Mouse (Mus musculus): ENCODE measurements at regions not wholly inside any gene's neighbourhood (a gene's known extent, or its start where the extent isn't known, plus 50 kb on each side); places are given as distances from the start of the nearest gene placed in this dataset.

DNA sequence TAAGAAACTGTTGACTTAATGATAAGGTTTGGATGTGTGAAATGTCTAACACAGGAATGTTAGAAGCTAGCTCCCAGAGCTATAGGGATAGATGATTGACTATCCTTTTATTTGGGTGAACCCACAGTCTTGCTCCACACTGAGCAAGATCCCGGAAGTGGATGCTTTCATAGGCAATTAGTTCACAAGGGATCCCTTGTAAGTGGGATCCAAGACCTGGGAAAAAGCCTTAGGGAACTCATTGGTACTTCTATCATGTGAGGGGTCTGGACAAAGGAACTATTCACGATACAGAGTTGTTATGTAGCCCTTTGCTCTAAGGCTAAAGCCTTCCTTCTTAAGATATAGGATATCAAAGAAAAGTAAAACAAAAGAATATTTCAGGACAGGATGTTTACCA, 245.9 kb upstream of the Mon1b start:
- TF ChIP-seq POLR2A (IDR thresholded peaks at IDR 0.05; ENCODE audit: insufficient read depth, low read depth, low read length): no peak
- no peak for TF ChIP-seq CTCF (IDR thresholded peaks at IDR 0.05; ENCODE audit: insufficient read depth, low read depth, low read length)
